Mouse (Mus musculus) induced T-regulatory cell, adult 2 months (primary cell): ENCODE data around the gene Ano8.

ENCODE experiments used
- DNase-seq: peaks from one replicate; pipeline ENCODE4 v3.0.0-alpha.2; 2012; ENCODE audit warnings: low read depth

Gene Ano8

DNA sequence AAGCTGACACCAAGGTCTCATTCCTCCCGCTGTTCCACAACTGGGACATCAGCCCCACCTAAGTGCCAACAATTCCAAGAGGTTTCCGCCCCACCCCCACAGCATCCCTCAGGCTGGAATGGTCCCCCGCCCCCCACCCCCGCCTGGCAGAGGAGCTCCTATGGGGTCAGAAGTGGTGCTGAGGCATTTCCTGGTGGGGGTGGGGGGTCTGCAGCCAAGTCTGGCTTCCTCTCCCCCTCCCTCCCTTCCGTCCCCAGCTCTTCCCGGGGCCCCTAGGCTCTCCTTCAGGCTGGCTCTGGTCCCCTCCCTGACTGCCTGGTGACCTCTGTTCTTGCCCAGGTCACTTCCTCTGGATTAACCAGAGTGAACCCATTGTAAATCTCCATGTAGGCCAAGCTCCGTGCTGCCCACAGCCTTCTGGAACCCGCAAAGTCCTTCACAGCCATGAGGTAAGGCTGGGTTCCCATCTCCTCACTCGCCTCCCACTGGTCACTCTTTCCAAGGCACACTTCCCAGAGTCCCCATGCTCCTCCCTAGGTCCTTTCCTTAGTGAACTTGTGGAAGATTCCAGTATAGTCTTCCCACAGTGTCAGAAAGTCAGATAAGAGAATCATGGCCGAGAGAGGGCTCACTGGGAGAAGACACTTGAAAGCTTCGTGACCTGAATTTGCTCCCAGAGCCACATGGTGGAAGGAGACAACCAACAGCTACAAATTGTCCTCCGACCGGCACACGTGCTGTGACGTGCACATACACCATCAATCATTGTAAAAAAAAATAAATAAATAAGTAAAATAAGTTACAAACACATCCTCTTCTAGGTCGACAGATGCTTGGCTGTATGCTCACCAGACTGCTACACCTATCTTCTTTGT, 13.3 kb upstream of the Ano8 start:
- no peak for DNase-seq

- DNase-seq: no peak
Observed at GRCm38 (mm10) chr8:71497881-71498501, 12.2 kb upstream of the Ano8 start.

- DNase-seq: no peak
Observed at GRCm38 (mm10) chr8:71497077-71497645, 11.4 kb upstream of the Ano8 start.

DNA sequence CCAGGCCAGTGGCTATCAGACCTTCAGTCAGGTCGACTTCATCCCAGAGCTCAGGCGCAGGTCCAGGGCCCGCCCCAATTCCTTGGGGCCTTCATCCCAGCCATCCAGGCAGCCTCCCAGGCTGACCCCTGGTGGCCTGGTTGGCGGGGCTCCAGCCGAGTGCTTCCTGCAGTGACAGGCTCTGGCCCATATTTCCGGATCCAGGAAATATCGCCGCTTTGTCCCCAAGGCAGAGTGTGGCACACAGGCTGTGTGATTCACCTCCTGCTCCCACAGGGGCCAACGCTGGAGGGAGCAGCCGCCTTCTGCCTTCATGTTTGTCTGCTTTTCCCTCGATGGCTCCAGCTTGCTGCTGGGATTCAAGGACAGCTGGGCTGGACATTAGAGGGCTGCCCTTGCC, 10.7 kb upstream of the Ano8 start:
- no peak for DNase-seq

DNA sequence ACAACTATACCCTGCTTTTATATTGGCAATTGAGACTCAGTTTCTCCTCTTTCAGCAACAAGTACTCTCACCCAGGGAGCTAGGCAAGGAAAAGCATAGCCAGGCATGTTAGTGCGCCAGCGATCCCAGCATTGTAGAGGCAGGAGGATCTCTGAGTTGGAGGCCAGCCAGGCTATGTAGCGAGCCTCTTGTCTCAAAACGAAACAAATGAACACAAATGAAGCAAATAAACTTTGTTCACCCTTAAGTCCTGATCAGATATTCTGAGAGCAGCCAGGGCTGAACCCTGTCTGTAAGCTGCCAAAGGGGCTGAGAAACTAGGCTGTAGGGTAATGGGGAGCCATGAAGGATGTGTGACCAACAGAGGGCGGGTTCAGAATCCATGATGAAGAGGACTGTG, 10.0 kb upstream of the Ano8 start:
- DNase-seq: no peak

GRCm38 (mm10) chr8:71495039-71495438, 9.3 kb upstream of the Ano8 start:
- DNase-seq: peak; percentile 86

DNA sequence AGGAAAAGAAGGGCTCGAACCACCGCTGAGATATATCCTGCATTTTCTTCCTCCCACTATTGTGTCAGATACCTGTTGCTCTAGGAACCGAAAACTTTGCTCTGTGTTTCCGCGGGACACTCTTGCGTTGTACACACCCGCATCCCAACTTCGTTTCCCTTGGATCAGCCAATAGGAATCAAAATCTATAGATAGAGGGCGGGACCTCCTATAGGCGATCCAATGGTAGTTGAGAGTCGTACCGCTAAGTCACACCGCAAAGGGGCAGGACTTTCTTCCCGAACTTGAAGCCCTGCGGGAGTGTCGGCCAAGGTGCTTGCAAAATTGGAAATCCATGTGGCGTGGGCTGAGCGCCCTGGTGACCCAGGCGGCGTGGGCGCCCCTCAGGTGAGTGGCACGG, 2.7 kb upstream of the Ano8 start:
- peak; percentile 99 for DNase-seq

DNA sequence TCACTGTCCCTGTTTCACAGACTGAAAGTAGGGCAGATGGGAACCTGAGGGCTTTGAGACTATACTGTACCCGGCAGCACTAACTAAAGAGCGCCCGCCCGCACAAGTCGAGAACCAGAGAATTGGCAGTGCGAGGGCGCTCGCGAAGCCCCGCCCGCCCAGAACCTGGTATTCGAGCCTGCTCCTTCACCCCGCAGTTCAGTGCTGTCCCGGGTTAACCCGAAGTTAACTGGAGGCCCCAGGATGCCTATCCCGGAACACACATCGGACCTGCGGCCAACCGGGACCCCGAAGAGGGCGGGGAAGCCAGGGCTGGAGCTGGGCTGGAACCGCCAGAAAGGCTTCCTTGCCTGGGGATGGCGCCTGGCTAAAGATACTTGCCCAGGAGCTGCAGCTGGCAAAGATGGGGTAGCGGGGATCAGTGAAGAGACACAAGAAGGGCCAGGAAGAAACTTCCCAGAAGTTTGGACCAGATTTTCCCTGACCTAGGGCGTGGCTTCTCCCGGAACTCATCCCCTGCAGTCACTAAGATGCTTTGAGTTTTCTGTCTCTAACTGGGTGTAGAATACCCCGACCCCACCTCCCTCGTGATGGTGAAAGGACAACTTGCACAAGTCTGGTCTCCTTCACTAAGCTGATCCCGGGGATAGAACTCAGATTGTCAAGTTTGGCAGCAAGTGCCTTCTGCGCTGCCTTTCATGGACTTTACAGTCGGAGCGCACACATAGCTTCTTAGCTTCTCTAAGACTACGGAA, 2.1 kb upstream of the Ano8 start, which contains the start of gene Gtpbp3:
Gtpbp3 (plus strand) TSS at position 413 of the 755 bp plus-strand sequence.
- peak; percentile 80 for DNase-seq

GRCm38 (mm10) chr8:71486136-71486529, 370 bp upstream of the Ano8 start:
- DNase-seq: no peak

DNA sequence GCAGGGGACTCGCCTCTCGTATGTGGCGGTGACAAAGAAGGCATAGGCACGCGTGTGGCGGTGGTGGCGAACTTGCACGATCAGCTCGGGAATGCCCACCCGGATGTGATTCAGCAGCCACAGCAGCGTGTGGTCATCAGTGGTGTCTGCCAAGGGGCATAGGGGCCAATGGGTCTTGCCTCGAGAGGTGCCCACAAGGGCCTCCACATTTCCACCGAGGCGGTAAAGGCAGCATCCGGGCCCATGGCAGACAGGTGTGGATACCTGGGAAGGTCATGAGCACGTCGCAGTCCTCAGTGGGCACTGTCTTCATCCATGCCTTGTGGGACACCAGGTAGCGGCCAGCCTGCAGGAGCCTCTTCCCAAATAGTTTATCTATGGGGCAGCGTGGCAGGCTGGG, 1.0 kb downstream of the Ano8 start:
- no peak for DNase-seq

- peak; percentile 81 for DNase-seq
Observed at GRCm38 (mm10) chr8:71483932-71484331, 1.8 kb downstream of the Ano8 start.

GRCm38 (mm10) chr8:71478943-71479342, 6.8 kb downstream of the Ano8 start:
- no peak for DNase-seq

- peak; percentile 67 for DNase-seq
Observed at GRCm38 (mm10) chr8:71477196-71477845, 8.4 kb downstream of the Ano8 start.

DNA sequence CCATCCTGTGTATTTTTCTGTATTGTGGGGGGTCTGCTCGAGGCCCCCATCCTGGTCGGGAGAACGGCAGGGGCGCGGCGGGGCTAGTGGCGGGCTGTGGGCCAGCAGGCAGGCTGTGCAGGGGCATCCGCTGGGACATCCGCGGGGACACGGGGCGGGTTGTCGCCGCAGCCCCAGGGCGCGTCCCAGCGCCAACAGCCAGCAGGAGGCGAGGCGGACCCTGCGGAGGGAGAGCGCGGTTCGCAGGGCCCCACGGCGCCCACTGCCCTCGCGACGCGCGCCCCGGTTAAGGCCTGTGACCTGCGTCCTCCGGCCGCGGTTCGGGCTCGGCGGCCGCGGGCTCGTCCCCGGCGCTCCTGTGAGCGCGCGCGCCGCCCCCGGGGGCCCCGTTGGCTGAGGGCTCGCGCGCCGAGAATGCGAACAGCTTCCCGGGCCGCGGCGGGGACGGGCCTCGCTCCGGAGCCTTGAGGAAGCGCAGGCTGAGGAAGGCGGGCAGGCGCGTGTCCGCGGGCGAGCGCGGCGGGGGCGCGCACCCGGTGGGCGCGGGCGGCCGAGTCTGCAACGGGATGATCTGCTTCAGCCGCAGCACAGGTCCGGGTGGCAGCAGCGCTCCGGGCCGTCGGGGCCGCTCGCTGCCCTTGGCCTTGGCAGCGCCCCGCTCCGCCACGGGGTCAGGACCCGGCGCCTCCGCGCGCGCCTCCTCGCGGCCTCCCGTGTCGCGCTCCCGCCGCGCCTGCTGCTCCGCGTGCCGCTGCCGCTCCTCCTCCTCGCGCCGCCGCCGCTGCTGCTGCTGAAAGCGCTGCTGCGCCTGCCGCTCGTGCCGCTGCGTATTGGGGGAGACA, 9.4 kb downstream of the Ano8 start:
- peak; percentile 75 for DNase-seq

GRCm38 (mm10) chr8:71475702-71476075, 10.1 kb downstream of the Ano8 start:
- no peak for DNase-seq

GRCm38 (mm10) chr8:71474785-71475701, 10.7 kb downstream of the Ano8 start:
- no peak for DNase-seq

DNA sequence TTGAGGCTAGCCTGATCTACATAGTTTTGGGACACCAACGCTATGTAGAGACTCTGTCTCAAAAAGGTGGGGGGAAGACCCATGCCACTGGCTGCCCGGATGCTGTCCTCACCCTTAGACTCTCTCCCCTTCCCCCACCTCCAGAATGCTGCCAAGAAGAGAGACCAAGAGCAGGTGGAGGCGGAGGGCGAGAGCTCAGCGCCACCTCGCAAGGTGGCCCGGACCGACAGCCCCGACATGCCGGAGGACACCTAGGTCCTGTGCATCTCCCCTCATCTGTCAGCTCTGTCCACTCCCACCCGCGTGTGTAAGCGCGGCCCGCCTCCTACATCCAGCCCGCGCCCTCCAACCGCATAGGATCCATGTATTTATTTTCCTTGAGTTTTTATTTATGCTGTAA, 11.4 kb downstream of the Ano8 start:
- DNase-seq: no peak

- no peak for DNase-seq
Observed at GRCm38 (mm10) chr8:71472601-71473386, 13.0 kb downstream of the Ano8 start.

- DNase-seq: no peak
Observed at GRCm38 (mm10) chr8:71471861-71472260, 13.9 kb downstream of the Ano8 start.
